Mouse (Mus musculus) embryonic facial prominence, embryonic 14.5 days (tissue): Measurements from ENCODE around the gene Morn2. TPM values are rescaled to one million over a fixed set of nuclear protein-coding genes. Genes with fewer than 3 reads are reported as not detected.
"Not testable (repeated sequence)": the region's sequence is repeated elsewhere in the genome, so short reads cannot be mapped to it uniquely, and the experiment has no call there.

Source experiments
- ATAC-seq: fragments of 200-750 bp; cut with Nextera tagmentation; 2 replicates; pipeline ENCODE4 v1.8.0; 2017; ENCODE audit warnings: low read depth, moderate number of reproducible peaks, moderate TSS enrichment
- DNase-seq: peaks from one replicate; pipeline ENCODE4 v3.0.0-alpha.2; 2015; ENCODE audit warnings: low spot score
- H3K27ac ChIP-seq: fragments of 300-500 bp; sonication (generic); replicated peaks from 2 replicates; pipeline ENCODE4 v1.5.1; 2014; ENCODE audit warnings: low read depth, mild to moderate bottlenecking, low read length, moderate library complexity
- H3K27me3 ChIP-seq: fragments of 300-500 bp; sonication (generic); replicated peaks from 2 replicates; pipeline ENCODE4 v1.6.1; 2014; ENCODE audit warnings: low read length; ENCODE audit not compliant: control insufficient read depth, insufficient read depth
- H3K36me3 ChIP-seq: fragments of 300-500 bp; sonication (generic); 2 replicates; pipeline ENCODE4 v1.6.1; 2014; ENCODE audit warnings: low read length, mixed read lengths; ENCODE audit not compliant: control insufficient read depth, insufficient read depth
- H3K4me1 ChIP-seq: fragments of 300-500 bp; sonication (generic); 2 replicates; pipeline ENCODE4 v1.6.1; 2014; ENCODE audit warnings: antibody characterized with exemption, low read length; ENCODE audit not compliant: control insufficient read depth, insufficient read depth
- H3K4me2 ChIP-seq: fragments of 300-500 bp; sonication (generic); 2 replicates; pipeline ENCODE4 v1.6.1; 2014; ENCODE audit warnings: low read depth, mild to moderate bottlenecking, low read length, moderate library complexity, mixed read lengths
- H3K4me3 ChIP-seq: fragments of 300-500 bp; sonication (generic); 2 replicates; pipeline ENCODE4 v1.5.1; 2014; ENCODE audit warnings: low read depth, mild to moderate bottlenecking, low read length
- H3K9ac ChIP-seq: fragments of 300-500 bp; sonication (generic); 2 replicates; pipeline ENCODE4 v1.6.1; 2014; ENCODE audit warnings: low read depth, mild to moderate bottlenecking, low read length, moderate library complexity, mixed read lengths
- H3K9me3 ChIP-seq: fragments of 300-500 bp; sonication (generic); 2 replicates; pipeline ENCODE4 v1.6.1; 2016; ENCODE audit warnings: low read length; ENCODE audit not compliant: control insufficient read depth
- WGBS: fragments of 180-500 bp; shearing (Covaris S2); extraction: QIAGEN DNeasy Blood & Tissue Kit; methylation state at CpG from one replicate; pipeline ENCODE4 v1.1.7; 2014; 5-methylcytosine and 5-hydroxymethylcytosine counted together
- polyA plus RNA-seq: library from polyadenylated mRNA; unstranded; fragments of >200 nt; fragmentation: Nextera tagmentation; extraction: Ambion mirVana; gene quantifications from 2 replicates; pipeline ENCODE4 v1.2.1, GENCODE M21; 2014

Gene Morn2
- polyA plus RNA-seq, 1 experiment from 2014 or later: 26.7 TPM

- not testable (repeated sequence) for H3K27ac ChIP-seq, ATAC-seq, DNase-seq, H3K9me3 ChIP-seq, H3K9ac ChIP-seq, H3K4me1 ChIP-seq, H3K27me3 ChIP-seq, H3K4me3 ChIP-seq, H3K4me2 ChIP-seq
- peaks cover 96% of the 10 kb centered on the region for H3K36me3 ChIP-seq
- WGBS: 96% methylated on average over 7 of the region's 7 CpGs
These were observed 19.4 kb upstream of the Morn2 start for GRCm38 (mm10) chr17:80270622-80271021.

GRCm38 (mm10) chr17:80278255-80278654 is 11.7 kb upstream of the Morn2 start:
- H3K4me3 ChIP-seq: no peak overlapping the region
- peaks cover 80% of the 10 kb centered on the region for H3K36me3 ChIP-seq
- no peak overlapping the region for H3K27ac ChIP-seq
- H3K4me1 ChIP-seq: no peaks in the 10 kb centered on the region
- H3K27me3 ChIP-seq: no peaks in the 10 kb centered on the region
- no peaks in the 10 kb centered on the region for H3K9me3 ChIP-seq
- H3K4me2 ChIP-seq: no peak overlapping the region
- H3K9ac ChIP-seq: no peak overlapping the region
- ATAC-seq (no peak), DNase-seq (no peak)
- 89% methylated on average over 4 of the region's 4 CpGs for WGBS

DNA sequence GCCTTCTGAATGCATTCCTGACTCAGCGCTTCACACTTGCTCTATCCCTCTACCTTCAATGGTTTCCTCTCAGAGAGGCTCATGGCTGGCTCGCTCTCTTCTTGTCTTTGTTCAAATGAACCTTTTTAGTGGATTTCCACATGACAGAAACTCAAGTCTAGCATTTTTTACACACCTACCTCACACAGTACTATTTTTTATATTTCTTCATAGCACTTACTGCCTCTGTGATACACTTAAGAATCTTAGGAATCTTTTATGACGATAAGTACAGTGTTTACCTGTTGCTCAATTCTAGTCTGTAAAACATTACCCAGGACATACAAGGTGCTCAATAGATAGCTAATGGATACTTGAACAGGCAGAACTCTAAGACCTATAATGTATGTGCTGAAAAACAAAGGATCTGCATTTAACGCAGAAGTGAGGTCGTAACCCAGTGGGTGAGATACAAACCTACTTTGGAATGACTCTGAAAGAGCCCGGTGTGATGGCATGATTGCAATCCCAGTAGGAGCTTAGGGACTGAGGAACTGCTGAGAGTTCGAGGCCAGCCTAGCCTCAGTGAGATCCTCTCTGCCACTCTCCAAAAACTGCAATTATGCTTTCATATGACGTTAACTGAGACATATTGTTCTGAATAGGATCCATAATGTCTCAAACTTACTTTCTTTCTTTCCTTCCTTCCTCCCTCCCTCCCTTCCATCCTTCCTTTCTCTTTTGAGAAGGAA is 10.5 kb upstream of the Morn2 start:
- 89% methylated on average over 8 of the region's 8 CpGs for WGBS
- ATAC-seq (no peak), DNase-seq (no peak)
- H3K4me3 ChIP-seq: no peak overlapping the region
- no peak overlapping the region for H3K4me2 ChIP-seq
- no peaks in the 10 kb centered on the region for H3K9me3 ChIP-seq
- no peaks in the 10 kb centered on the region for H3K4me1 ChIP-seq
- H3K27me3 ChIP-seq: no peaks in the 10 kb centered on the region
- no peak overlapping the region for H3K27ac ChIP-seq
- no peak overlapping the region for H3K9ac ChIP-seq
- H3K36me3 ChIP-seq: peaks cover 67% of the 10 kb centered on the region

GRCm38 (mm10) chr17:80284446-80284845 is 5.6 kb upstream of the Morn2 start:
- H3K36me3 ChIP-seq: peaks cover 21% of the 10 kb centered on the region
- H3K4me2 ChIP-seq: no peak overlapping the region
- no peak overlapping the region for H3K27ac ChIP-seq
- H3K4me1 ChIP-seq: peaks cover 7% of the 10 kb centered on the region; the same call in 1 of the 2 replicates
- no peak for DNase-seq
- WGBS: 62% methylated on average over 4 of the region's 4 CpGs
- no peaks in the 10 kb centered on the region for H3K27me3 ChIP-seq
- no peak overlapping the region for H3K9ac ChIP-seq
- H3K4me3 ChIP-seq: no peak overlapping the region
- no peak for ATAC-seq
- H3K9me3 ChIP-seq: no peaks in the 10 kb centered on the region

- no peaks in the 10 kb centered on the region for H3K27me3 ChIP-seq
- no peak for DNase-seq
- no peak overlapping the region for H3K4me2 ChIP-seq
- H3K27ac ChIP-seq: no peak overlapping the region
- H3K9me3 ChIP-seq: no peaks in the 10 kb centered on the region
- H3K4me1 ChIP-seq: peaks cover 7% of the 10 kb centered on the region; the same call in 1 of the 2 replicates
- no peak for ATAC-seq
- 82% methylated on average over 6 of the region's 6 CpGs for WGBS
- H3K9ac ChIP-seq: no peak overlapping the region; the same call in 1 of the 2 replicates
- no peaks in the 10 kb centered on the region for H3K36me3 ChIP-seq
- H3K4me3 ChIP-seq: no peak overlapping the region
These were observed 2.0 kb upstream of the Morn2 start for GRCm38 (mm10) chr17:80288012-80288411.

DNA sequence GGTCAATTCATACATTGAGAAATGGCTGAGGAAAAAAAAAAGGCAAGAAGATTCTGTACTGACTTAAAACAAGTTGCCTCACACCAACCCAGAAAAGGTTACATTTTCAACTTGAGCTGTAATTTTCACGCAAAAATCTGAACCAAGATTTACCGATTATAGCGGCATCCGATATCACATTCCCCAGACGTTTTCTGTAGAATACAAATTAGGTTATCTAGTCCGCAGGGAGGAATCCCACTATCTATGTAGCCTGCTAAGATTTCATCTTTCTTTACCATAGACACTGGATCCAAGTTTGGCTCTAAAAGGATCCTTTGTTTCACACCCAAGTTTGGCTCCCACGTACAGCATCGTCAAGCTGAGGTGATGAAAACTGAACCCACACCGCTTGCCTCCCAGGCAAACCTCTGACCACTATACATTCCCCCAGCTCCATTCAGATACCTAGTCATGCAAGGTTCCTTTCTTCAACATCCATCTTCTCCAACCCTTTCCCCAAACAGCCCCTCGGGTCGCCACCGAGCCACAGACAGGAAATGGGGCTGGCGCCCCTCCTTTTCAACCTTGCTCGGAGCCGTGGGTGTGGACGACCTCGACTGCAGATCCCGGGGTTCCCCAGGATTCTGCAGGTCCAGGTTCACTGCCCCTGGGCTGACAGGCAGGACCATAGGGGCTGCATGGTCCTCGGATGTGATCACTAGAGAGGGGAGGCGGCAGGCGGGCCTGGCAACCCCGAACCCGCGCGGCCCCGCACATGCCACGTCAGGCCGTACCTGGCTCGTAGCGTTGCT is 526 bp upstream of the Morn2 start:
- peak; percentile 40 for DNase-seq
- H3K36me3 ChIP-seq: no peaks in the 10 kb centered on the region

GRCm38 (mm10) chr17:80291148-80291547 is 1.1 kb downstream of the Morn2 start:
- H3K4me1 ChIP-seq: peaks cover 7% of the 10 kb centered on the region; the same call in 1 of the 2 replicates
- WGBS: 19% methylated on average over 2 of the region's 2 CpGs
- ATAC-seq: no peak
- no peaks in the 10 kb centered on the region for H3K9me3 ChIP-seq
- H3K27me3 ChIP-seq: no peaks in the 10 kb centered on the region
- no peak overlapping the region for H3K4me3 ChIP-seq
- no peak overlapping the region for H3K4me2 ChIP-seq
- peak; percentile 79 for DNase-seq
- H3K9ac ChIP-seq: no peak overlapping the region
- no peak overlapping the region for H3K27ac ChIP-seq
- no peaks in the 10 kb centered on the region for H3K36me3 ChIP-seq

More for the DNA sequence above, 526 bp upstream of the Morn2 start:
- peak overlapping the region; percentile 70 for H3K4me2 ChIP-seq
- ATAC-seq: no peak; the same call in 1 of the 2 replicates
- H3K4me3 ChIP-seq: peak overlapping the region; percentile 87
- WGBS: under 1% methylated on average over 22 of the region's 30 CpGs
- H3K9me3 ChIP-seq: no peaks in the 10 kb centered on the region
- H3K9ac ChIP-seq: peak overlapping the region; percentile 87
- peak overlapping the region; percentile 84 for H3K27ac ChIP-seq
- no peaks in the 10 kb centered on the region for H3K27me3 ChIP-seq
- peaks cover 7% of the 10 kb centered on the region; the same call in 1 of the 2 replicates for H3K4me1 ChIP-seq

DNA sequence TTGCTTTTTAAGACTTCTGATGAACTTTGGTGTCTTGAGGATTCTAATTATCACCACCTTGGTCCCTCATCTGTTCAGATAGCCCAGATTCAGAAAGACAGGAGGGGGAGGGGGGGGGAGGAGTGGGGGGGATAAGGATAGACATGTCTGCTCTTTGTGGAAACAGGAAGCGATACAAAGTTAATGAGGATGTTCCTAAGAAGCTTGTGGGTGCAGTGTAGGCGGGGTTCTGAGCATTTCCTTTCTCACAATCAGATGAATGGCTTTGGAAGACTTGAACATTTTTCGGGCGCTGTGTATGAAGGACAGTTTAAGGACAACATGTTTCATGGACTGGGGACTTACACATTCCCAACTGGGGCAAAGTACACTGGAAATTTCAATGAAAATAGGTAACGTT is 5.3 kb downstream of the Morn2 start:
- Histone ChIP-seq H3K9ac (no peak overlapping the region), H3K27me3 (no peaks in the 10 kb centered on the region), H3K4me3 (no peak overlapping the region), H3K9me3 (no peaks in the 10 kb centered on the region), H3K27ac (no peak overlapping the region), H3K4me2 (no peak overlapping the region), H3K4me1 (no peaks in the 10 kb centered on the region), H3K36me3 (no peaks in the 10 kb centered on the region)
- ATAC-seq (no peak), DNase-seq (no peak)
- 88% methylated on average over 5 of the region's 5 CpGs for WGBS
